Mouse (Mus musculus) liver, embryonic 14.5 days (tissue): ENCODE measurements around the gene Hsp90ab1.

Experiments used
- CTCF ChIP-seq: IDR thresholded peaks from 2 replicates; pipeline ENCODE4 v1.5.1; 2016; ENCODE audit warnings: antibody characterized with exemption, low read depth, control low read depth
- EP300 ChIP-seq: IDR thresholded peaks from 2 replicates; pipeline ENCODE4 v1.6.1; 2016; ENCODE audit warnings: antibody characterized with exemption, low read depth

GRCm38 (mm10) chr17:45551249-45551796 is 21.7 kb downstream of the Hsp90ab1 start:
- TF ChIP-seq CTCF (no peak), EP300 (no peak)
